Mouse (Mus musculus) central nervous system, embryonic 11.5 days (tissue): Measurements from ENCODE around the gene Gm13128. TPM values are rescaled to one million over a fixed set of nuclear protein-coding genes. Genes with fewer than 3 reads are reported as not detected.

Experiments used
- polyA plus RNA-seq: library from polyadenylated mRNA; depleted of rRNA; stranded (reverse); fragments of >200 nt; gene quantifications from 2 replicates; pipeline ENCODE4 v1.2.3, GENCODE M21; 2012; rRNA removed

Gm13128 gene
- polyA plus RNA-seq, result not detected in 2 replicates

DNA sequence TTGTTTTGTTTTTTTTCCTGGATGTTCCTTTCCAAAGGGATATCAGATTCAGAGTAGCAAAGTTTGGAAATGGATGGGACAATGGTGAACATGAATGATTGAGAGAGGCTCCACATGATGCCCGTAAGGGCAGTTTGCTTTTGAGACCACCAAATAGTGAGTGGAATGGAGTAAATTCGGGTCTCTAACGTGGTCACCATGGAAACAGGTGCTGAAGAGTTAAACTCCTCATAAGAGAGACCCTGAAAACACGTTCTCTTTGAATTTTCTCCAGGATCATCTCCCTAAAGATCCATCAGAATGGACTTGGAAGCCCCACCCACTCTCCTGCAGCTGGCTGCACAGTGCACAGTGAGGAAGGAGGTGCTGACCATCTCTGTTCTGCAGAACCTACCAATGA is at the start of gene Gm13128:
TSS of gene Gm13128 (plus strand) at position 301 of the 400 bp plus-strand sequence.

DNA sequence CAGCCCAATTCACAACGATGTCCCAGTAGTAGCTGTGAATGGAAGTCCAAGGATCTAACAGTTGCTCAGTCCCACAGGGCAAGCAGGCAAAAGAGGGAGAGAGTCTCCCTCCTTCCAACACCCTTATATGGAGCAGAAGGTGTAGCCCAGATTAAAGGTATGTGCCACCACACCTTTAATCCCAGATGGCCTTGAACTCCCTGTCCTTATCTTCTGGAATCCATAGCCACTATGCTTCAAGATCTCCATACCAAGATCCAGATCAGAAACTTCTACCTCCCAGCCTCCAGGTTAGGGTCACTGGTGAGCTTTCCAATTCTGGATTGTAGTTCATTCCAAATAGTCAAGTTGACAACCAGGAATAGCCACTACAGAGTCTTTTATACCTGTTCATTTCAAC is 49.7 kb upstream of the Gm13128 start, which contains the start of gene Pramel5:
TSS of gene Pramel5 (minus strand) at position 101 of the 400 bp plus-strand sequence.

DNA sequence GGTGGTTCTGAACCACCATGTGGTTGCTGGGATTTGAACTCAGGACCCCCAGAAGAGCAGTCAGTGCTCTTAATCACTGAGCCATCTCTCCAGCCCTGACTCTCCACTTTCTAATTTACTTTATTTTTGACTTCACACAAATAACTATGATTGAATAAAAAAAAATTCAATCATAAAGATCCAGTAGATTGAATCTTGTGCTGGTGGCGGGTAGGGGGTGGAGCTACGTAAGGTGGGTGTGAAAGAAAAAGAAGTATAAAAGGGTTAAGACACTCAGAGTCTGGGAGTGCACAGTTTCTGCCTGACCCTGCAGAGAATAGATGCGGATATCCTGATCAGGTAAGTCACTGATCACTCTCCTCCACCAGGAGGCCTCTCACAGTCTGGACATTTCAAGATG is 27.6 kb downstream of the Gm13128 start, which contains the start of gene Gm13119:
TSS of gene Gm13119 (plus strand) at position 301 of the 400 bp plus-strand sequence.

DNA sequence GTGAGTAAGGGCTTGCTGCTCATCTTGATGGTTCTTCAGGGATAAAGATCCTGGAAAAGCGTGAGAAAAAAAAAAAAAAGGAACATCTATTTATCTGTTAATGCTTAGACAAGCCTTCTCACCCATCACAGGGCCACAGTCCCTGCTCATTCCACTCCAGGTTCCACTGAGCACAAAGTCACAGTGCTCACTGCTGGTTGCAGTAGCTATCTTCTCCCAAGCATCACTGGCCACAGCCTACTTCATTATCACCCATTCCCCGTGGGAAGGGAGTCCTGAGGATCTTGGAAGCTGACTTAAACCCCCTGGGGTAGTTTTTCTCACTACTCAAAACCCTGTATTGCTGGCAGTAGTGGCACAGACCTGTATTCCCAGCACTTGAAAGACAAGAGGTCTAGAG is 47.9 kb downstream of the Gm13128 start, which contains the start of gene Pramef20:
TSS of gene Pramef20 (minus strand) at position 23 of the 400 bp plus-strand sequence.

Other genes starting within 250 kb of the Gm13128 start
- gene Gm13102, start 223.8 kb upstream of the Gm13128 start, polyA plus RNA-seq, result not detected in 2 replicates
- not detected in 2 replicates for gene Oog3, start 167.6 kb upstream of the Gm13128 start, polyA plus RNA-seq
- not detected in 2 replicates for gene Oog2, start 139.5 kb upstream of the Gm13128 start, polyA plus RNA-seq
- not detected in 2 replicates for gene C87977, start 116.9 kb upstream of the Gm13128 start, polyA plus RNA-seq
- not detected in 2 replicates for gene Pramel5, start 49.8 kb upstream of the Gm13128 start, polyA plus RNA-seq
- gene Gm13119, start 27.7 kb downstream of the Gm13128 start, polyA plus RNA-seq, result not detected in 2 replicates
- not detected in 2 replicates for gene Pramef20, start 47.7 kb downstream of the Gm13128 start, polyA plus RNA-seq
- 0.11 and 0.13 TPM in 2 replicates for gene Pramef12, start 78.2 kb downstream of the Gm13128 start, polyA plus RNA-seq
- not detected in 2 replicates for gene 1700012P22Rik, start 108.5 kb downstream of the Gm13128 start, polyA plus RNA-seq
- gene Gm9944, start 123.1 kb downstream of the Gm13128 start, polyA plus RNA-seq, result not detected in 2 replicates
- gene Aadacl3, start 133.5 kb downstream of the Gm13128 start, polyA plus RNA-seq, result not detected in 2 replicates
- gene 9430007A20Rik, start 189.6 kb downstream of the Gm13128 start, polyA plus RNA-seq, result not detected in 2 replicates
- gene Gm13124, start 234.9 kb downstream of the Gm13128 start, polyA plus RNA-seq, result not detected in 2 replicates